Mouse (Mus musculus) limb, embryonic 11.5 days (tissue): ENCODE results near the gene Fcgr3. TPM values are rescaled to one million over a fixed set of nuclear protein-coding genes. Genes with fewer than 3 reads are reported as not detected.

ENCODE experiments used
- ATAC-seq: fragments of 200-750 bp; cut with Nextera tagmentation; 2 replicates; pipeline ENCODE4 v1.8.0; 2017; ENCODE audit warnings: low read depth; ENCODE audit not compliant: insufficient number of reproducible peaks, low FRiP score, low TSS enrichment
- DNase-seq: peaks from one replicate; pipeline ENCODE4 v3.0.0-alpha.2; 2015; ENCODE audit warnings: low spot score
- H3K27ac ChIP-seq: fragments of 300-500 bp; sonication (generic); replicated peaks from 2 replicates; pipeline ENCODE4 v1.5.1; 2014; ENCODE audit warnings: low read depth, mild to moderate bottlenecking, low read length
- H3K27me3 ChIP-seq: fragments of 300-500 bp; sonication (generic); 2 replicates; pipeline ENCODE4 v1.6.1; 2014; ENCODE audit warnings: mild to moderate bottlenecking, low read length, mixed read lengths; ENCODE audit not compliant: control insufficient read depth, insufficient read depth
- H3K36me3 ChIP-seq: fragments of 300-500 bp; sonication (generic); 2 replicates; pipeline ENCODE4 v1.6.1; 2014; ENCODE audit warnings: mild to moderate bottlenecking, low read length, moderate library complexity, mixed read lengths; ENCODE audit not compliant: control insufficient read depth, insufficient read depth
- H3K4me1 ChIP-seq: fragments of 300-500 bp; sonication (generic); 2 replicates; pipeline ENCODE4 v1.6.1; 2014; ENCODE audit warnings: low read length, mixed read lengths; ENCODE audit not compliant: control insufficient read depth, insufficient read depth
- H3K4me2 ChIP-seq: fragments of 300-500 bp; sonication (generic); 2 replicates; pipeline ENCODE4 v1.6.1; 2014; ENCODE audit warnings: low read depth, mild to moderate bottlenecking, moderate library complexity; ENCODE audit not compliant: severe bottlenecking
- H3K4me3 ChIP-seq: fragments of 300-500 bp; sonication (generic); 2 replicates; pipeline ENCODE4 v1.5.1; 2014; ENCODE audit warnings: low read depth, low read length
- H3K9ac ChIP-seq: fragments of 300-500 bp; sonication (generic); 2 replicates; pipeline ENCODE4 v1.6.1; 2014; ENCODE audit warnings: mild to moderate bottlenecking, low read length
- H3K9me3 ChIP-seq: fragments of 300-500 bp; sonication (generic); 2 replicates; pipeline ENCODE4 v1.6.1; 2016; ENCODE audit warnings: low read length; ENCODE audit not compliant: control insufficient read depth
- WGBS: fragments of 180-500 bp; shearing (Covaris S2); extraction: QIAGEN DNeasy Blood & Tissue Kit; methylation state at CpG from one replicate; pipeline ENCODE4 v1.1.7; 2014; 5-methylcytosine and 5-hydroxymethylcytosine counted together
- microRNA-seq: library from miRNA; unstranded; fragments of <30 nt; microRNA quantifications from one replicate; pipeline ENCODE4, GENCODE M21; 2016
- polyA plus RNA-seq: library from polyadenylated mRNA; unstranded; fragments of >200 nt; fragmentation: Nextera tagmentation; extraction: Ambion mirVana; gene quantifications from 2 replicates; pipeline ENCODE4 v1.2.1, GENCODE M21; 2014

The Fcgr3 gene
- polyA plus RNA-seq, 1 experiment from 2014 or later: 4.7 TPM

DNA sequence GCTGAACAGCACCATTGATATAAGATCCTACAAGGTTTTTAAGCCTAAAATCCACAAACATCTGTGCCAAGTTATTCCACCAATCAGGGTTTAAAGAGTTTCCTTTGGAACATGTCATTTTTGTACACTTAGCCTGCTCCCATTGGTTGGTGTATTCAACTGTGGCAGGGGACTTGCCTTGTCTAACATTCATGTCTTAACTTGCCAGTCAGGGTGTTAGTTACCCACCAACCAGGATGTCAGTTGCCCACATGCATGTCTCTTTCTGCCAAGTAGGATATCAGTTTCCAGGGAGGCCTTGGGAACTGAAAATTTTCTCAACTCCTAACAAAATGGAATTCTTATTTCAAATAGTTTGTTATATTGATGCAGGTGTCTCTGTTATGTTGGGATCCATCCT lies 59.1 kb downstream of the Fcgr3 start:
- Histone ChIP-seq H3K27me3 (no peaks in the 10 kb centered on the region), H3K27ac (no peak overlapping the region), H3K9me3 (no peaks in the 10 kb centered on the region), H3K36me3 (no peaks in the 10 kb centered on the region), H3K4me2 (no peak overlapping the region), H3K4me1 (no peaks in the 10 kb centered on the region), H3K9ac (no peak overlapping the region), H3K4me3 (no peak overlapping the region)
- ATAC-seq (no peak), DNase-seq (no peak)

DNA sequence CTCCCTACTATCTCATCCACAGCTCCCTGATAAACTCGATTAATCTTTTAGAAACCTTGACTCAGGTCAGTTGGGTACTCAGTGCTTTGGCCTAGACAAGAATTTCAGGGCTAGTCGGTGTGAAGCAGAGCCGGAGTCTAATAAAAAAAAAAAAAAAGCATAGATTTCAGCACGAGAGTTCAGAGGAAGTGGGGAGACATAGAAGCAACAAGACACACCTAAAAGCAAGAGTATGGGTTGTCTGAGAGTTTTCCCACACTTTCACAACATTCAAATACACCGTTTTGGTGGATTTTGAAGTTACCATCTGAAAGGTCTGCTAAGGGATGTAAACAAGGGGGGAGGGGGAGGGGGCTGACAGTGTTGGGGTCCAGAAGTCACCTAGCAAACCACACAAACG lies 59.7 kb downstream of the Fcgr3 start:
- Histone ChIP-seq H3K4me1 (no peaks in the 10 kb centered on the region), H3K9ac (no peak overlapping the region), H3K27me3 (no peaks in the 10 kb centered on the region), H3K27ac (no peak overlapping the region), H3K36me3 (no peaks in the 10 kb centered on the region), H3K4me3 (no peak overlapping the region), H3K4me2 (no peak overlapping the region), H3K9me3 (no peaks in the 10 kb centered on the region)
- 72% methylated on average over 6 of the region's 6 CpGs for WGBS
- ATAC-seq (no peak), DNase-seq (no peak)

Small RNA genes within 50 kb of the gene (microRNA-seq; reads per million reads assigned to microRNA genes)
- gene Gm27552: not detected
- not detected for gene Gm27844
- 6.7 reads per million, percentile 15 among the genes with 10 or more reads in this experiment for gene Mir6546

Other genes with a start within 250 kb of the Fcgr3 start
- gene Atf6, start 197.2 kb downstream of the Fcgr3 start, polyA plus RNA-seq: 7.6 and 8.1 TPM in 2 replicates
- 0.72 TPM in 1 of 2 replicates, not detected in the other for gene Gm26620, start 179.9 kb downstream of the Fcgr3 start, polyA plus RNA-seq
- gene Dusp12, start 179.4 kb downstream of the Fcgr3 start, polyA plus RNA-seq: 40.8 and 44.9 TPM in 2 replicates
- not detected in 2 replicates for gene Fcrlb, start 152.0 kb downstream of the Fcgr3 start, polyA plus RNA-seq
- gene Fcrla, start 137.4 kb downstream of the Fcgr3 start, polyA plus RNA-seq: not detected in 2 replicates
- gene Fcgr2b, start 88.4 kb downstream of the Fcgr3 start, polyA plus RNA-seq: 0.15 TPM in 1 of 2 replicates, not detected in the other
- 0.26 and 0.27 TPM in 2 replicates for gene Fcgr4, start 46.0 kb downstream of the Fcgr3 start, polyA plus RNA-seq
- gene Cfap126, start 49.0 kb upstream of the Fcgr3 start, polyA plus RNA-seq: 0.96 and 1.7 TPM in 2 replicates
- 267 and 288 TPM in 2 replicates for gene Sdhc, start 85.7 kb upstream of the Fcgr3 start, polyA plus RNA-seq
- gene Mpz, start 85.8 kb upstream of the Fcgr3 start, polyA plus RNA-seq: 0.61 and 0.68 TPM in 2 replicates
- 2.7 and 4.3 TPM in 2 replicates for gene Pcp4l1, start 131.3 kb upstream of the Fcgr3 start, polyA plus RNA-seq
- 0.15 and 0.21 TPM in 2 replicates for gene Nr1i3, start 149.0 kb upstream of the Fcgr3 start, polyA plus RNA-seq
- gene Tomm40l, start 157.6 kb upstream of the Fcgr3 start, polyA plus RNA-seq: 25.4 and 26.4 TPM in 2 replicates
- gene Apoa2, start 160.1 kb upstream of the Fcgr3 start, polyA plus RNA-seq: 2.8 and 4.6 TPM in 2 replicates
- 13.2 and 13.6 TPM in 2 replicates for gene Fcer1g, start 169.4 kb upstream of the Fcgr3 start, polyA plus RNA-seq
- 5.5 and 5.6 TPM in 2 replicates for gene Adamts4, start 185.5 kb upstream of the Fcgr3 start, polyA plus RNA-seq
- gene Ndufs2, start 186.5 kb upstream of the Fcgr3 start, polyA plus RNA-seq: 260 and 264 TPM in 2 replicates
- 68.9 and 78.2 TPM in 2 replicates for gene B4galt3, start 205.4 kb upstream of the Fcgr3 start, polyA plus RNA-seq
- 65.0 and 71.0 TPM in 2 replicates for gene Ppox, start 216.3 kb upstream of the Fcgr3 start, polyA plus RNA-seq
- 111 and 114 TPM in 2 replicates for gene Usp21, start 223.1 kb upstream of the Fcgr3 start, polyA plus RNA-seq
- 111 and 115 TPM in 2 replicates for gene Ufc1, start 230.1 kb upstream of the Fcgr3 start, polyA plus RNA-seq